Mouse (Mus musculus) hindbrain, embryonic 11.5 days (tissue): ENCODE measurements at regions not wholly inside any gene's neighbourhood (a gene's known extent, or its start where the extent isn't known, plus 50 kb on each side); places are given as distances from the start of the nearest gene placed in this dataset.

Source experiments
- ATAC-seq: fragments of 200-750 bp; cut with Nextera tagmentation; 2 replicates; pipeline ENCODE4 v1.8.0; 2017; ENCODE audit warnings: mild to moderate bottlenecking, moderate TSS enrichment, moderate library complexity; ENCODE audit not compliant: low FRiP score
- DNase-seq: peaks from one replicate; pipeline ENCODE4 v3.0.0-alpha.2; 2015; ENCODE audit warnings: low spot score
- H3K27ac ChIP-seq: fragments of 300-500 bp; sonication (generic); 2 replicates; pipeline ENCODE4 v1.5.1; 2014; ENCODE audit warnings: mild to moderate bottlenecking, low read depth, low read length
- H3K27me3 ChIP-seq: fragments of 300-500 bp; sonication (generic); 2 replicates; pipeline ENCODE4 v1.6.1; 2014; ENCODE audit warnings: mild to moderate bottlenecking, low read length, moderate library complexity, mixed read lengths; ENCODE audit not compliant: control insufficient read depth, insufficient read depth
- H3K36me3 ChIP-seq: fragments of 300-500 bp; sonication (generic); 2 replicates; pipeline ENCODE4 v1.6.1; 2014; ENCODE audit warnings: mild to moderate bottlenecking, low read length, moderate library complexity, mixed read lengths; ENCODE audit not compliant: control insufficient read depth, insufficient read depth
- H3K4me1 ChIP-seq: fragments of 300-500 bp; sonication (generic); replicated peaks from 2 replicates; pipeline ENCODE4 v1.6.1; 2014; ENCODE audit warnings: low read length, mixed read lengths; ENCODE audit not compliant: control insufficient read depth, insufficient read depth
- H3K4me2 ChIP-seq: fragments of 300-500 bp; sonication (generic); replicated peaks from 2 replicates; pipeline ENCODE4 v1.6.1; 2014; ENCODE audit warnings: mild to moderate bottlenecking, low read depth, low read length
- H3K4me3 ChIP-seq: fragments of 300-500 bp; sonication (generic); 2 replicates; pipeline ENCODE4 v1.5.1; 2014; ENCODE audit warnings: low read depth, low read length
- H3K9ac ChIP-seq: fragments of 300-500 bp; sonication (generic); 2 replicates; pipeline ENCODE4 v1.6.1; 2014; ENCODE audit warnings: low read depth, low read length
- H3K9me3 ChIP-seq: fragments of 300-500 bp; sonication (generic); 2 replicates; pipeline ENCODE4 v1.6.1; 2016; ENCODE audit warnings: low read length; ENCODE audit not compliant: control insufficient read depth
- WGBS: fragments of 180-500 bp; shearing (Covaris S2); extraction: QIAGEN DNeasy Blood & Tissue Kit; methylation state at CpG from one replicate; pipeline ENCODE4 v1.1.7; 2014; 5-methylcytosine and 5-hydroxymethylcytosine counted together

DNA sequence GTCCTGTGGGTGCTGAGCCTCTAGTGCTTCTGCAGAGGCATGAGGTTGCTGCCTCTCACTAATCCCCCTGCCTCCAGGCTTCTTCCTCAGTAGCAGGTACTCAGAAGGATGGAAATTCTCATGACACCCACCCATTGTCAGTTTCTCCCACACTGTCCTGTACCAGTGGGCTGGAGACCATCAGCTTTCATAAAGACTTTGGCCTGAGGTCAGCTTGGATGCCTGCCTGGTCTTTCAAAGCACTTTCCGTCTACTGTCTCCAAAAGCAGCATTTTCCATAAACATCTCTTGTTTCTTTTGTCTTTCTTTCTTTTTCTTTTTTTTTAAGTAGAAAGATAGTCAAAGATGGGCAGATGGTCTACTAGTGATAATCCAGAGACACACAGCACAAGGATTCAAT, 257.6 kb upstream of the Adamts9 start:
- Histone ChIP-seq H3K4me3 (no peak overlapping the region), H3K9ac (no peak overlapping the region), H3K4me1 (no peaks in the 10 kb centered on the region), H3K27ac (no peak overlapping the region), H3K27me3 (no peaks in the 10 kb centered on the region), H3K36me3 (no peaks in the 10 kb centered on the region), H3K9me3 (no peaks in the 10 kb centered on the region), H3K4me2 (no peak overlapping the region)
- no peak for DNase-seq
- WGBS = 93% methylated on average over 1 of the region's 1 CpGs
- ATAC-seq = no peak

DNA sequence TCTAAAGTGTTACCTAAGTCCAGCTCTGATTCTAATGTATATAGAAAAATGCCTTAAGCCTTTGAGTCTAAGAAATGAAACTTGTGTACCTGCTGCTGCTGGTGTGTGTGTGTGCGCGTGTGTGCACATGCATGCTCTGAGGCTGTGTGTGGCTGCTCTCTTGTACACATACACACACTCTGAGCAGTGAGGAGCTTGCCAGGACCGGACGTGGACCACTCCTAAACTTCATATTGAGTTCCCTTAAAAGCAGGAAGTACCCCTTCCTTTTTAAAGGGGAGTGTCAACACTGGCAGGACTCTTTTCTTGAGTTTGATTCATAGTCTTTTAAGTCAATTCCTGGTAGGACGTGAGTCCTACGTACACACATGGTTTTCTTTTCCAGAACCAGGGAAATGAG, 251.4 kb upstream of the Adamts9 start:
- H3K4me3 ChIP-seq = no peak overlapping the region
- H3K27me3 ChIP-seq = no peaks in the 10 kb centered on the region
- no peaks in the 10 kb centered on the region for H3K4me1 ChIP-seq
- no peaks in the 10 kb centered on the region for H3K36me3 ChIP-seq
- 83% methylated on average over 6 of the region's 6 CpGs for WGBS
- no peak for DNase-seq
- H3K27ac ChIP-seq = no peak overlapping the region
- ATAC-seq = no peak
- H3K9ac ChIP-seq = no peak overlapping the region
- H3K9me3 ChIP-seq = no peaks in the 10 kb centered on the region
- H3K4me2 ChIP-seq = no peak overlapping the region

DNA sequence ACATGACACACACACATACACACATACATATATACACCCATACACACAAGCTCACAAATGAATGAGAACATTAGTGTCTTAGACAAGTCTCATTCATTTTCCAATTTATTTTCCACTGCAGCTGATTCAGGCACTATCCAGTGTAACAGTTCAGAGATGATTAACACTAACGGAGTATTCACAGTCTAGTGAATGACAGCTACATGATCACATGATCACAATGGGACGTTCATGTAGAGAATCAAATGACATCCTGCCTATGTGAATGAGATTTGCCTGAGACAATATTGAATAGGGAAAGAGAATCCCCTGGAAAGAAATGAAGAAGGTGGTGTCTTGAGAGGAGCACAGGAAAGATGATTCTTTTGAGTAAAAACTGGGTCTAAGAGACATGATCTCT, 249.7 kb upstream of the Adamts9 start:
- H3K27ac ChIP-seq = no peak overlapping the region
- ATAC-seq (no peak), DNase-seq (no peak)
- no peaks in the 10 kb centered on the region for H3K36me3 ChIP-seq
- no peaks in the 10 kb centered on the region for H3K27me3 ChIP-seq
- H3K4me2 ChIP-seq = no peak overlapping the region
- no peaks in the 10 kb centered on the region for H3K9me3 ChIP-seq
- no peak overlapping the region for H3K9ac ChIP-seq
- H3K4me3 ChIP-seq = no peak overlapping the region
- no peaks in the 10 kb centered on the region for H3K4me1 ChIP-seq
- WGBS = 59% methylated on average over 2 of the region's 2 CpGs

DNA sequence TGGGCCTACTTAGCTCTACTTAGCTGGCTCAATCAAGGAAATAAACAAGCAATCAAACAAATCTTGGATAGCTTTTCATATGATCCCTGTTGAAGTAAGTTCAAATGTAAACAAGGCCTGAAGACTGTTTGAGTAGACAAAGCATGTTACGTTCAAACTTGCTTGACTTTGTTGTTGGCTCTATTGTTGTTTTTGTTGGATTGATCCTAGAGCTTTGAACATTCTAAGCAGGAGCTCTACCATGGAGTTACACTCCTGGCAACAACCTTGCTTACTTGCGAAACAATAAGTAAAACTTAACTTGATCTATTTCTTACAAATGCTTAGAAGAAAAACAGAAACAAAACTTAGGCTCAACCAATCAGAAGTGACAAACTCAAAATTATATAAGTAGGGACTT, 247.7 kb upstream of the Adamts9 start:
- no peaks in the 10 kb centered on the region for H3K36me3 ChIP-seq
- no peaks in the 10 kb centered on the region for H3K9me3 ChIP-seq
- 92% methylated on average over 2 of the region's 2 CpGs for WGBS
- H3K27me3 ChIP-seq = no peaks in the 10 kb centered on the region
- ATAC-seq (no peak), DNase-seq (no peak)
- no peak overlapping the region for H3K4me2 ChIP-seq
- no peak overlapping the region for H3K27ac ChIP-seq
- H3K4me1 ChIP-seq = no peaks in the 10 kb centered on the region
- no peak overlapping the region for H3K4me3 ChIP-seq
- H3K9ac ChIP-seq = no peak overlapping the region

DNA sequence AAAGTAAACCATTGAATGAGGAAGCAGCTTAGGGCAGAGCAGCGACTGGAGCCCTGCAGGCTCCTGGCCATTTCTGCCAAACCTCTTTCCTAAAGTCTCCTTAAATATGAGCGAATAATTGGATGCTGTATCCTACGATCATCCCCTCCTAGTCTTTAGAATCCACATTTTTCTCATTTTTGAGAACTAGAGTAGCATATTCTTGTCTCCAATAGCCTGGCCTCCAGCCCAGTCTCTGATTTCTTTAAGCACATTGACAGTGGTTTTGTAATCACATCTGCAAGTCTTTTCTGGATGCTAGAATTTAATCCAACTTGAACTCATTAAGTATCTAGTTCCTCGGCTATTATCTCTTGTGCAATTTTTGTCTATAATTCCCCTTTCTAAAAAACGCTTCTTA, 225.2 kb upstream of the Adamts9 start:
- H3K27ac ChIP-seq = no peak overlapping the region
- ATAC-seq = no peak

DNA sequence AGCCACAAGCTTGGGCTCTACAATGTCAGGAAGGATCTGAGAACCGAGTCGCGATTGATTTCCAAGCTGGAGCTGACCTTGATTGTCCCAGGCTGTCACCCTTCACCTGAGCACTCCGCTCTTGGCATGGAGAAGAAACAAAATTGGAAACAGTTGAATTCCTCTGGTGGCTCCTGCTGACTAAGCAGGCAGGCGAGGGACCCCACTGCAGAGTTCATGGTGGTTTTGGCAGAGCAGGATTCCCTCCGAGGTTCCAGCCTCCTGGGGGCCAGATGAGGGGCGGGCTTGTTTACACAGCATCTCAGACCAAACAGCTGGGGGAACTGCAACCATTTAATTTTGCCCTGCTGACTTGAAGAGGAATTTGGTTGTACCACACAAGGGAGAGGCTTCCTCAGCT, 224.0 kb upstream of the Adamts9 start:
- Histone ChIP-seq H3K4me3 (no peak overlapping the region), H3K9ac (no peak overlapping the region), H3K27ac (no peak overlapping the region), H3K9me3 (no peaks in the 10 kb centered on the region), H3K4me2 (no peak overlapping the region), H3K27me3 (no peaks in the 10 kb centered on the region), H3K36me3 (no peaks in the 10 kb centered on the region), H3K4me1 (no peaks in the 10 kb centered on the region)
- DNase-seq = peak; percentile 6
- WGBS = 25% methylated on average over 7 of the region's 7 CpGs
- no peak for ATAC-seq

More for the DNA sequence above, 225.2 kb upstream of the Adamts9 start:
- no peak overlapping the region for H3K9ac ChIP-seq
- WGBS = 85% methylated on average over 5 of the region's 5 CpGs
- H3K27me3 ChIP-seq = no peaks in the 10 kb centered on the region
- H3K36me3 ChIP-seq = no peaks in the 10 kb centered on the region
- H3K4me2 ChIP-seq = no peak overlapping the region
- H3K9me3 ChIP-seq = no peaks in the 10 kb centered on the region
- DNase-seq = no peak
- H3K4me1 ChIP-seq = no peaks in the 10 kb centered on the region
- no peak overlapping the region for H3K4me3 ChIP-seq

DNA sequence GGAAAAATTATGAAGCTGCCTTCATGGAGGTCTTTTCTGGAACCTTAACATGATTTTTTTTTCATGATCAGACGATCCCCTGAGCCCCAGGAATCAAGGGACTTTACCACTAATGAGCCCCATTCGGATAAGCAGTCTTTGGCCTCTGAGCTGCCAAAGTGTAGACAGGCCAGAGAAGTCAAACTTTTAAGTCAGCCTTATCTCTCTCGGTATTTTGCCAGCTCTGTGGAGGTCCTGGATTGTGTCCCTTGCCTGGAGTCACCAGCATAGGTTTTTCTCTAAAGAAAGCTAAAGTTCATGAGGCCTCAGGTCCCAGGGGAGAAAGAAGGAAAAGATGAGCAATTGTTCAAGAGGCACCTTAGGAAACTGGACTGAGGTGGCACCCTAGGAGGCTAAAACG, 222.7 kb upstream of the Adamts9 start:
- ATAC-seq = no peak
- Histone ChIP-seq H3K4me3 (no peak overlapping the region), H3K9me3 (no peaks in the 10 kb centered on the region), H3K4me2 (no peak overlapping the region), H3K36me3 (no peaks in the 10 kb centered on the region), H3K27ac (no peak overlapping the region), H3K9ac (no peak overlapping the region), H3K4me1 (no peaks in the 10 kb centered on the region), H3K27me3 (no peaks in the 10 kb centered on the region)
- WGBS = 61% methylated on average over 4 of the region's 4 CpGs
- DNase-seq = no peak

DNA sequence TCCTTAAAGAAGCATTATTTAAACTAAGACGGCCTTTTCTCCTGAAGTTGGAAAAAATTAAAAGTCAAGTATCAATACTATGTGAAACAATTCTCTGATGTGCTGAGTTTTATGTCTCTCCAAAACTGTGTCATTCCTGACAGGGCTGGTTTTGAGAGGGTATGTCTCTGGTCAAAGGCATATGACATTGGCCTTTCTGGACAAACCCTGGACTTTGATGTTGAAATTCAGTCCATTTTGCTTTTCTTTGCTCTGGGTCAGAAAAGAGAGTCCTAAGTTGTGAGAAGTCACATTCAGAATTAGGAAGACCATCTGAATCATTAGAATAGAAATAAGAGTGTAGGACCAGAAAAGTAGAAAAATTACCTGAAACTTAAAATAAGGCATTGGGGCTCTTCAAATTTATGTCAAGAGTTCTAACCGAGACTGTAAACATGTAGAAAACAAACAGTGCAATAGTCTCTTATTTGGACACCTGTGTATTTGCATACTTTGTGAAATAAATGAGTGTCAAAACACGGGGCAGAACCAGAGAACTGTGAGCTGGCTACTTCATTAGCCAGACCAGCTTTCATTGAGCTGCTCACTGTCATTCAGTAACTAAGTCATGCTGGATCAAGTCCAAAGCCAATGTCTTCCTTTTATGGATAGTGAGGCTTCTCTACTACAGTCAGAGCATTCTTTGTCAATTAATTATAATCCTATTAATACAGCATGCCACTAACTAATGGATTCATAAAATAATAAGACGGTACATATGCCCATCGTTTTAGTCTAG, 209.3 kb upstream of the Adamts9 start:
- H3K4me3 ChIP-seq = no peak overlapping the region
- H3K27me3 ChIP-seq = no peaks in the 10 kb centered on the region
- H3K36me3 ChIP-seq = no peaks in the 10 kb centered on the region
- no peak overlapping the region for H3K4me2 ChIP-seq
- H3K4me1 ChIP-seq = no peaks in the 10 kb centered on the region
- no peak overlapping the region for H3K27ac ChIP-seq
- no peak for ATAC-seq
- H3K9ac ChIP-seq = no peak overlapping the region
- DNase-seq = no peak
- WGBS = 87% methylated on average over 5 of the region's 5 CpGs
- no peaks in the 10 kb centered on the region for H3K9me3 ChIP-seq

DNA sequence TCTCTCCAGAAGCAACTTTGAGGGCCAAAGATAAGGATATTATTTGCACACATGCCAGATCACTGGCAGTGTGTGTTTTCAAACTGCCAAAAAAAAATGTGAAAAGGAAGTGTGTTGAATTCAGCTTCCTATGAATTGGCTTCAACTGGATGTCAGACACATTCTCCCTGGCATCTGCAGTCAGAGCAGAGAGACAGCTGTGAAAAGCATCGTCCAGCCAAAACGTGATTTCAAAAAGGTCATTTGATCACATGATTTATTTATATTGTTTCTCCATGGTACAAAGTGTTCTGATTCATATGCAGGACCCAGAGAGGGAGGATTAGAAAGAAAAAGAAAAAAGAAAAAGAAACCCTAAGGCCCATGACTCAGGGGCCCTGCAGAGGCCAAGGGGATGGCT, 207.2 kb upstream of the Adamts9 start:
- Histone ChIP-seq H3K4me2 (no peak overlapping the region), H3K9ac (no peak overlapping the region), H3K36me3 (no peaks in the 10 kb centered on the region), H3K4me1 (no peaks in the 10 kb centered on the region), H3K27ac (no peak overlapping the region), H3K27me3 (no peaks in the 10 kb centered on the region), H3K4me3 (no peak overlapping the region), H3K9me3 (no peaks in the 10 kb centered on the region)
- 53% methylated on average over 2 of the region's 2 CpGs for WGBS
- DNase-seq (no peak), ATAC-seq (no peak)
